Mouse (Mus musculus) stomach, postnatal 0 days (tissue): Measurements from ENCODE around the gene Blcap.

Source experiments
- CTCF ChIP-seq: IDR thresholded peaks from 2 replicates; pipeline ENCODE4 v1.5.1; 2016; ENCODE audit warnings: antibody characterized with exemption, low read depth, mild to moderate bottlenecking, moderate library complexity
- EP300 ChIP-seq: optimal IDR thresholded peaks from 2 replicates; pipeline ENCODE3; 2016; ENCODE audit warnings: antibody characterized with exemption

DNA sequence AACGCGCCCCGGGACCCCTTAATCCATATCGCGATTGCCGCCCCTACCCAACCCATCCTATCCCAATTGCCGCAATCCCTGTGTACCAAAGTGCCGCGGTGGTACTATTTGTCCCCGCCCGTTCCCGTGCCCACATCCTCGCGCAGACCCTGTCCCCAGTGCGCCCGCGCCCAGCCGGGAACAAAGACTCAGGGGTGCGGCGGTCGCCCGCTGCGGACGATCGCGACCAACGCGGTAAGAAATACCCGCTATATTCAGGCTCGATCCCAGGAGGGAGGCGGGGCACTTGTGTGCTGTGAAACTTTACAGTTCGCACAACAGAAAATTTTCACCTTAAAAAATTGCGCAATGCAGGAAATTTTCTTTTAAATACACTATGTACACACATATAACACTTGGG lies 10.8 kb downstream of the Blcap start:
- TF ChIP-seq CTCF, result no peak
- TF ChIP-seq EP300, result no peak
